Mouse (Mus musculus) urinary bladder, postnatal 14 days (tissue): Measurements from ENCODE around the gene Igbp1.

Source experiments
- DNase-seq: peaks from one replicate; pipeline ENCODE4 v3.0.0; 2021; ENCODE audit warnings: low spot score

Igbp1 gene

GRCm38 (mm10) chrX:100494068-100494978 lies at the start of gene Igbp1:
Gene Igbp1 (plus strand): TSS chrX:100494291.
- DNase-seq: peak; percentile 78

- no peak for DNase-seq
These were observed 26.0 kb upstream of the Igbp1 start for GRCm38 (mm10) chrX:100468047-100468446.

GRCm38 (mm10) chrX:100470126-100470525 lies 24.0 kb upstream of the Igbp1 start:
- no peak for DNase-seq

GRCm38 (mm10) chrX:100471491-100471890 lies 22.6 kb upstream of the Igbp1 start:
- no peak for DNase-seq

GRCm38 (mm10) chrX:100475569-100476223 lies 18.4 kb upstream of the Igbp1 start:
- DNase-seq: no peak

- DNase-seq: peak; percentile 63
These were observed 13.8 kb upstream of the Igbp1 start for GRCm38 (mm10) chrX:100480317-100480716.

- no peak for DNase-seq
These were observed 507 bp upstream of the Igbp1 start for GRCm38 (mm10) chrX:100493500-100494067.

- DNase-seq: no peak
These were observed 10.2 kb downstream of the Igbp1 start for GRCm38 (mm10) chrX:100504175-100504851.

- DNase-seq: no peak
These were observed 14.1 kb downstream of the Igbp1 start for GRCm38 (mm10) chrX:100508164-100508563.

GRCm38 (mm10) chrX:100509921-100510320 lies 15.8 kb downstream of the Igbp1 start:
- DNase-seq: no peak

GRCm38 (mm10) chrX:100516683-100517082 lies 22.6 kb downstream of the Igbp1 start:
- no peak for DNase-seq

GRCm38 (mm10) chrX:100517626-100518025 lies 23.5 kb downstream of the Igbp1 start:
- DNase-seq: no peak

- DNase-seq: no peak
These were observed 24.4 kb downstream of the Igbp1 start for GRCm38 (mm10) chrX:100518532-100518931.

- no peak for DNase-seq
These were observed 30.4 kb downstream of the Igbp1 start, which contains the start of gene Dgat2l6 for GRCm38 (mm10) chrX:100524471-100524870. Gene Dgat2l6 (plus strand): TSS chrX:100524838.

GRCm38 (mm10) chrX:100556026-100556425 lies 61.9 kb downstream of the Igbp1 start:
- no peak for DNase-seq

GRCm38 (mm10) chrX:100565696-100566095 lies 71.6 kb downstream of the Igbp1 start:
- DNase-seq: no peak
